Mouse (Mus musculus): ENCODE data around the gene Cpa4. TPM values are rescaled to one million over a fixed set of nuclear protein-coding genes. Genes with fewer than 3 reads are reported as not detected.

Gene Cpa4
- total RNA-seq, 1 experiment from 2014 or later = not detected

DNA sequence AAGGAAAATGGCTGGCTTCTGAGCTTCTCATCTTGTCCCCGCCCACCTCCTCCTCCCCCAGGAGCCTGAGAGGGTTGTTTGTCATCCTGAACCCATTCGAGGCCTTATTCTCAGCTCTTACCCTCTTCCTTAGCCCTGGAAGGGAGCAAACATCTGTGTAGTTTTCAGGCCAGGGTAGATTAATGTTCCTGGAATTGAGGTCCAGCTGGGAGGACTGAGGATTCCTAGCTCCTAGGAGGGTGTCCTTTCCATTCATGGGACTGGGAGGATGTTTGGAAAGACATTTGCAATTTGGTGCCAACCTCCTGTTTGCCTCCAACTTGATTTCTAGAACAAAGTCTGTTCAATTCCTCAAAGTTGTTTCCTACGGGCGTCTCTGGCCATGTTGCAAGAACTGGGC is 52.4 kb downstream of the Cpa4 start:
- ATAC-seq (replicated peaks; ENCODE audit: low read depth, poor library complexity, severe bottlenecking) = no peak

DNA sequence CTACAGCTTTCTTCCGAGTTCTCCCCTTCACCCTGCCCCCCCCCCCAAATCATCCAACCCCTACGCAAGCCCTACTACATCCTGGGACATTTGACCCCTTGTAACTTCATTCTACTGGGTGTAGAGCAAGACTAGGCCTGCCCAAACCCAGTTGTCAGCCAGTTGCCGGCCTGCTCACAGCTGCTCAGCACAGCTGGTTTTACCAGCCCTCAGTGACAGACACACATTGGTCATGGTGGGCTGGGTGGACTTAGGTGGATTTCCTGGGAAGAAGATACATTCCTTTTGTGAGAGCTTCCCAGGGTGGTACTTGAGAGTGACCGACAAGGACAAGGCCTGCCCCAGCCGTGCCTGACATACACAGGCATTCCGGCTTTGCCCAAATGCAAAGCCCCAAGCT is 52.8 kb downstream of the Cpa4 start:
- ATAC-seq (replicated peaks; ENCODE audit: low read depth, poor library complexity, severe bottlenecking) = no peak

DNA sequence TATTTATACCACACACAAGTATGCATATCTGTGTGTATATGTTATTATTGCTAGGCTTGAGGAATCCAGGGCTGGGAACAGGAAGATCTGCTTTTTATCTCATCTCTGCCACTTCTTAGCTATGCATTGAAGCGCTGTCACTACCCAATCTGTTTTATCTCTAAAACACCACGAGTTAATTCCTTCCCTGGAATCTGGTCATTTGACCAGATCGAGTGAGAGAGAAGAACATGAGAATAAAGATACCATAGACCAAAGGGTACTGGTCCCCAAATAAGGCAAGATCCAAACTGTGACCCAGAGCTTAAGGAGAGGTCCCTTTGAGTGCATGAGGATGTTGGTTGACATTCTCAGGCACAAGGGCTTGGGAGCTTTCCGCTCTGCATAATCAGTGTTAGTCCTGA is 53.8 kb downstream of the Cpa4 start:
- ATAC-seq (replicated peaks; ENCODE audit: low read depth, poor library complexity, severe bottlenecking) = no peak

DNA sequence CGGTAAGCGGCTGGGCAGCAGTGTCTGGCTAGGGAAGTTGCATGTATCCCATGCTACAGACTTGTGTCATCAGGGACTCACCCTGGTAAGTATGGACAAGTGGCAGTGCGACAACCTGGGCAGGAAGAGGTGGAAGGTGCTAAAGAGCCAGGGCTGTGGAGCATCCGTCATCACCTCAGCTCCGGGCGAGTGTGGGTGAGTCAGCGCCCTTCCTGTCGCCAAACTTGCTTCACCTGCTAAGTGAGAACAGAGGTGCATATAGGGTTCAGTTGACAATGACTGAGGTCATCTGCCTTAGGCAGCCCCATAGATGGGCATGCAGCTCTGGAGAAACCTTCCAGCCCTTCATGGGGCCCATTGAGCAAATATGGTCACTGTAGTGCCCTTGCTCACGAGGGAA is 56.6 kb downstream of the Cpa4 start:
- no peak for ATAC-seq (replicated peaks; ENCODE audit: low read depth, poor library complexity, severe bottlenecking)

DNA sequence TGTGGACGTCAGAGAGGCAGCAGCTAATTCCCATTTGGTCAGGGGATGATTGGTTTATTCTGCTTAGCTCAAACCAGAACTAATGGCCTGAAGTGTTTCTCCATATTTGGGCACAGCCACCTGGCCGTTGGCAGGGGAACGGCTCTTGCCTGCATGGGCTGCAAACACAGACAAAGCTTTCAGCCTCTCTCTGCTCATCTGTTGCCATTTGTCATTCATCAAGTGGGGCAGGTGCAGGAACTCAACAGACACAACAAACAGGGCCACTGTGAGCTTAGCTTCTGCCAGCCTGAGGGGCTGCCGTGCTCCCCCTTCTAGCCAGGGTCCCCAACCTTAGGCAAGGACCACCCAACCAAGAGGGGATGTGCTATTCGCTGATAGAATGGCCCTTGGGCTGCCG is 60.0 kb downstream of the Cpa4 start:
- no peak for ATAC-seq (replicated peaks; ENCODE audit: low read depth, poor library complexity, severe bottlenecking)

DNA sequence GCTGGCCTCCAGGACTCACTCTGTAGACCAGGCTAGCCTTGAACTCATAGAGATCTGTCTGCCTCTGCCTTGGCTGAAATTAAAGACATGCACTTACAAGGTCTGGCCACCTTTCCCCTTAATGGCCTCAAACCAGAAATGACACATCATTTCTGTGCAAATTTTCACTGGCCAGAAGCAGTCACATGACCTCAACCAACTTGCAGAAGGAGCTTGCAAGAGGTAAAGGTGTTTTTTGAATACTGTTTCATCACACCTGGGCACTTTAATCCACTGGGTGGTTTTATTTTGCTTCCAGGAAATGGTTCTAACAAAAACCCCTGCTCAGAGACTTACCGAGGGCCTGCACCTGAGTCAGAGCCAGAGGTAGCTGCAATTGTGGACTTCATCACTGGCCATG is 61.8 kb downstream of the Cpa4 start:
- no peak for ATAC-seq (replicated peaks; ENCODE audit: low read depth, poor library complexity, severe bottlenecking)

DNA sequence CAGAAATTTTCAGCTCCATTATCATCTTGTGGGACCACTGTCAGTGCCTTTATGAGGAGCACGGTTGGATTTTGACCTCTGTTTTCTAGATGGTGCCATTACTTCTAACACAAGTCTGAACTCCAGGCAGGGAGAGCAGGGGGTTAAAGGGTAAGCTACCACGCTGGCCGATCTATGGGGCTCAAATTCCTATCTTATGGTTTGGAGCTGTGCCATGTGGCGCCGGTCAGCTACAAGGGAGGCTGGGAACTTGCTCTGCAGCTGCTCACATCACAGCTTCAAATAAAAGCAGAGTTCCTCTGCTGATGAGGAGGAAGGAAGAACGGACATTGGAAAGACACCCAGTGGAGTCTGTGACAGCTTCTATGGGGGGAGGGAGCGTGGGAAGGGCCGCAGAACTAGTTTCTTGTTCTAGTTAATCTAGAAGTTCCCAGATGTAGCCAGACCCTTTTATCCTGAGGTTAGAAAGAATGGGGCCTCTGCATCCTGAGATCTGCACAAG is 67.2 kb downstream of the Cpa4 start:
- ATAC-seq (replicated peaks; ENCODE audit: low read depth, poor library complexity, severe bottlenecking) = no peak

DNA sequence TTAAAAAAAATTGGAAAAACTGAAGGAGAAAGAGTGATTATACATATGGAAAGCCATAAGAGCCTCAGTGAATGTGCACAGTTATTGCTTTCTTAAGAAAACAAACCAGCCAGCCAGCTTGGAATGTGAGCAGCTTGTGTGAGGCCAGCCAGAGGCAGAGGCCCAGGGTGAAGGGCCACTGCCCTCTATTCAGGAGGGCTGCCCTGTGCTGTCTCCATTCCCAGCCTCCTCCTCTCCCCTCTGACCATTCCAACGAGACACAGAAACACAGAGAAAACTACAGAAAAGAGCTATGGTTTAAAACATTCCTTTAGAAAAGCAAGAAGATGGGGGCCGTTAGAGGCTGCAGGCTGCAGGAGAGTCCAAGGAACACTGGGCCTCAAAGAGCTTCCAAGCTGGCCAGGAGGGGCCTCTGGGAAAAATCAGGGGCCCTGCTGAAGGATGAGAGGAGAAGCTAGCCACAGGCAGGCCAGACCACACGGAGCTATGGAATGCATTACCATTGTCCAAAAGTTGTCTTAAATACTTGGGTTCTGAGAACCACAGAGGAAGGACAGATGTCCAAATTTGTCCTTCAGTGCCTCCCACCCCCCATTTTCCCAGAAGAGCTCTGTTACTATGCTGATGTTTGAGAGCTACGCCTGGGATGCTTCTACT is 68.1 kb downstream of the Cpa4 start:
- no peak for ATAC-seq (replicated peaks; ENCODE audit: low read depth, poor library complexity, severe bottlenecking)

DNA sequence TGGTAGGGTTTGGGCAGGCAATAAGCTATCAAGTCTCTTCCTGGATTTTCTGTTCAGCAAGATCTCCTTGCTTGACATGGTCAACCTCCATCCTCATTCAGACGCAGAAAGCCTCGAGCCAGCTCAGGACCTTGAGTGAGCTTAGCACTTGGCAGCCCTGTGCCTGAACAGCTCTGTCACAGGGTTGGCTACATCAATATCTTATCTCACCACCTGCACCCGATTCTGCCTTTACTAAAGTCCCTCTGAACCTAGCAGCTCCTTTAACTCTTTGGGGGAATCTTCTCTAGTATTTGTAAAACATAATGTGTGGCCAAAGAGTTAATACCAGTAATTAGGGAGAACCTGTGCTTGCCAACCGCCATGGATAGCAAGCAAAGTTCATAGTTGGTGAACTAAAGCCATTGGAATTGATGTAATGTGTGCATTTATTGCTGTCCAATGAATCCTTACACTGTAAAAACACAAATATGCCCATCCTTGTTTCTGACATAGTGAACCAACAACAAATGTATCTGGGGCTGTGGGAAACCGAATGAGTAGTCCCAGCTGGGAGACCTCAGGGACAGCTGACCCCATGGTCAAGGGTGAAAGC is 70.6 kb downstream of the Cpa4 start, which contains the start of gene Cpa1:
Gene Cpa1 (plus strand): TSS at position 545 of the 595 bp plus-strand sequence.
- no peak for ATAC-seq (replicated peaks; ENCODE audit: low read depth, poor library complexity, severe bottlenecking)

Other genes with a start within 250 kb of the Cpa4 start
- 44.0 and 45.2 TPM in 2 replicates for gene Zc3hc1, start 177.3 kb upstream of the Cpa4 start, total RNA-seq (2017)
- gene Klhdc10, start 166.5 kb upstream of the Cpa4 start, total RNA-seq (2017) = 40.2 and 43.4 TPM in 2 replicates
- gene Tmem209, start 58.6 kb upstream of the Cpa4 start, total RNA-seq (2017) = 25.7 and 48.9 TPM in 2 replicates
- not detected in 2 replicates for gene Ssmem1, start 58.5 kb upstream of the Cpa4 start, total RNA-seq (2017)
- gene Cpa2, start 26.8 kb upstream of the Cpa4 start, total RNA-seq (2017) = 1.2 TPM in 1 of 2 replicates, not detected in the other
- gene Cpa5, start 42.6 kb downstream of the Cpa4 start, total RNA-seq (2017) = not detected in 2 replicates
- not detected in 2 replicates for gene Cpa1, start 70.8 kb downstream of the Cpa4 start, total RNA-seq (2017)
- 9.3 and 12.0 TPM in 2 replicates for gene Cep41, start 125.4 kb downstream of the Cpa4 start, total RNA-seq (2017)
- 0.14 TPM in 1 of 2 replicates, not detected in the other for gene Mest, start 155.2 kb downstream of the Cpa4 start, total RNA-seq (2017)

Data from common myeloid progenitor, adult 5-6 weeks (primary cell).